In the genomic region with DNA sequence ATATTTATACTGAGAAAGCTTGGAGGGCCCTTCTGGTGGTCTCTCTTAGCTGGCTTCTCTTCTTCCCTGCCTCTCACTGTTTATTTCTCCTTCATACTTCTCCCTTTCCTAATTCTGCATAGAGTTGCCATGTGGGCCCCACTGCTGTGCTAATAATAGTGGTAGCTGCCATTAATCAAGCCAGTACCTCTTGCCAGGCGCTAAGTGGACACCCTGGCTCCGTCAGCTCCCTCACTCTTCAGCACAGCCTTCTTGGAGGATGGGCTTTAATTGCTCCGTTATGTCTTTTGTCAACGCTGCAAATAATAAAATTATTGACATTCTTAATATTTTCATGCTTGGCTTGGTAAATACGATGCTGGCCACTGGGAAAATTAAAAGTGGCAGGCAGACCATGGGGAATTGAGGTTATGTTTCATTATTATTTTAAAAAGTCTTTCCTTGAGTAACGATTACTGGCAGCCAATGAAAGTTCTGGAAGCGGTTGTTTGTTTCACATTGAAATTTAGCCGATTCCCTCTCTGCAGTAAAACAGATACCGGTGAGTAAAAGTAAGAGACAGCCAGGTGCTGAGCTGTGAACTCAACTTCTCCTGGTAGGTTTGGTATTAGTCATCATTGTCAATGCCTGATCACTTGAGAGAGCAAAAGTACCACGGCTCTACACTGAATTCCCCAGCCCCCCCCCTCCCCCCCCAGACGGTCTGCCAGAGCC, we compare ENCODE assay signal across 23 mouse cellular contexts.
DNase-seq lines count a peak whose midpoint lies in the region; ATAC-seq and TF ChIP-seq lines count a peak whose summit lies in the region.
"Had no signal": no experiment of that assay in that cellular context is flagged by ENCODE, and none has a peak within 500 bp of the region (broad histone marks: within the 10 kb centered on the region; RNA-seq: fewer than 3 reads in every experiment).

No protein-coding gene starts in this region.

- intact Hi-C loops in heart, postnatal 36 days (cut with DNase I): no loop called here

- no peak overlapping the region for H3K4me3 ChIP-seq in heart, embryonic 15.5 days
- H3K4me3 ChIP-seq in layer of hippocampus, adult 2 months: no peak overlapping the region
- H3K4me3 ChIP-seq: hindbrain, embryonic 10.5 days; neural tube, embryonic 12.5 days had no signal

- peak overlapping the region; percentile 64 for H3K27ac ChIP-seq in heart, embryonic 15.5 days
- H3K27ac ChIP-seq in layer of hippocampus, adult 2 months: no peak overlapping the region
- H3K27ac ChIP-seq: hindbrain, embryonic 10.5 days; hindbrain, postnatal 0 days; neural tube, embryonic 12.5 days had no signal

- H3K9ac ChIP-seq in heart, embryonic 15.5 days: no peak overlapping the region
- H3K9ac ChIP-seq: forebrain, postnatal 0 days; neural tube, embryonic 12.5 days had no signal

- H3K9me3 ChIP-seq in heart, embryonic 15.5 days (replicated peaks): no peaks in the 10 kb centered on the region
- H3K9me3 ChIP-seq: G1E; hindbrain, embryonic 10.5 days; neural tube, embryonic 12.5 days had no signal

- DNase-seq in adrenal gland, postnatal 10 days: peak; percentile 19
- no peak for DNase-seq in adrenal gland, adult 8-10 months
- DNase-seq in heart, adult 18-20 months: peak; percentile 32 to 55
- DNase-seq in heart, postnatal 36 days: no peak
- DNase-seq in Muller cell, postnatal 12 days (ENCODE audit: inconsistent ontology term): peak; percentile 55
- DNase-seq in layer of hippocampus, adult 2 months (ENCODE audit: low spot score in 2 of 2): no peak
- DNase-seq: cerebellum, adult 8-10 months; forebrain, postnatal 0 days; gastrocnemius, postnatal 10 days; kidney, adult 11 months; kidney, postnatal 10 days; layer of hippocampus, postnatal 36 days; liver; thymus, postnatal 4 days had no signal

- peak; percentile 72; the same call in 1 of the 2 replicates for ATAC-seq in heart, embryonic 15.5 days (replicated peaks; ENCODE audit: insufficient number of reproducible peaks, insufficient read depth, low FRiP score, low read depth)
- ATAC-seq in frontal cortex, adult (ENCODE audit: low TSS enrichment): no peak
- ATAC-seq: CD4-positive, CD25-positive, alpha-beta regulatory T cell, adult 4 months; forebrain, postnatal 0 days; hindbrain, postnatal 0 days; lung, postnatal 0 days had no signal

- peaks cover 27% of the 10 kb centered on the region for H3K4me1 ChIP-seq in heart, embryonic 15.5 days (replicated peaks)
- H3K4me1 ChIP-seq: hindbrain, embryonic 10.5 days; neural tube, embryonic 12.5 days had no signal

- peak overlapping the region; percentile 7; the same call in 1 of the 2 replicates for H3K4me2 ChIP-seq in heart, embryonic 15.5 days
- H3K4me2 ChIP-seq: midbrain, embryonic 11.5 days; neural tube, embryonic 12.5 days had no signal

- WGBS in heart, embryonic 15.5 days: 67% methylated on average over 11 of the region's 11 CpGs

- H3K27me3 ChIP-seq in heart, embryonic 15.5 days: no peaks in the 10 kb centered on the region
- H3K27me3 ChIP-seq: neural tube, embryonic 12.5 days had no signal

- no peak for TF ChIP-seq CTCF in layer of hippocampus, adult 2 months (conservative IDR thresholded peaks at IDR 0.05)

- H3K36me3 ChIP-seq in heart, embryonic 15.5 days: no peaks in the 10 kb centered on the region
- H3K36me3 ChIP-seq: G1E; hindbrain, embryonic 10.5 days; neural tube, embryonic 12.5 days had no signal

Comparison
In these comparisons a context has a peak if more than half of its experiments do, and no peak if none do; other contexts are left out.
1. DNase-seq: peak in adrenal gland, postnatal 10 days (single experiment), heart, adult 18-20 months (2 of 2) and Muller cell, postnatal 12 days (single experiment); none in adrenal gland, adult 8-10 months (single experiment), heart, postnatal 36 days (0 of 2) and layer of hippocampus, adult 2 months (0 of 2).